Comparison of ENCODE assay signal across 10 mouse cellular contexts in the genomic region with DNA sequence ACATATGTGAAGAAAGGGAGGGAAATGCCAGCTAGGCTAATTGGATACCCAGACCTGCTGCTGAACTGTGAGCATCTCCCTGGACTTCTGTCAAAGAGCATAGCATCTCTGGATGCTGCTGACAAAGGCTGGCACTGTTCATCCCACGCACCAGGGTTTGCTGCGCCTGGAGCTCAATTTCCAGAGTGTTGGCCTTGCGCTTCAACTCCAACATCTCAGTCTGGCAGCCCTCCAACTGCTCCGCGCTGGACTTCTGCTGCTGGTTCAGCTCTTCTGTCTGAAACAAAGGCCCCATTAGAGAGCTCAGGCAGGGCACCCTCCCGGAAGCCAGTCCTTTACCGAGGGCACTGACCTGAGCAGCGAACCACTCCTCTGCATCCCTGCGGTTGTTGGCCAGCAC. TPM values are rescaled to one million over a fixed set of nuclear protein-coding genes. Genes with fewer than 3 reads are reported as not detected.
DNase-seq lines count a peak whose midpoint lies in the region; ATAC-seq and TF ChIP-seq lines count a peak whose summit lies in the region.
"Had no signal": no experiment of that assay in that cellular context is flagged by ENCODE, and none has a peak within 500 bp of the region (broad histone marks: within the 10 kb centered on the region; RNA-seq: fewer than 3 reads in every experiment).

No protein-coding gene starts in this region.

- TF ChIP-seq CTCF in cerebellum, adult 2 months (IDR thresholded peaks at IDR 0.05; ENCODE audit: borderline replicate concordance, insufficient read depth, low read depth, low read length): no peak

- H3K4me3 ChIP-seq in limb, embryonic 13.5 days: no peak overlapping the region
- no peak overlapping the region for H3K4me3 ChIP-seq in limb, embryonic 10.5 days
- no peak overlapping the region for H3K4me3 ChIP-seq in cerebellum, adult 2 months (replicated peaks; ENCODE audit: insufficient read depth, low read depth, low read length)

- no peak overlapping the region for H3K4me2 ChIP-seq in limb, embryonic 13.5 days (replicated peaks)

- H3K27me3 ChIP-seq in limb, embryonic 13.5 days: no peaks in the 10 kb centered on the region
- no peaks in the 10 kb centered on the region for H3K27me3 ChIP-seq in limb, embryonic 10.5 days (ENCODE audit: low read depth, poor library complexity, severe bottlenecking)
- no peaks in the 10 kb centered on the region for H3K27me3 ChIP-seq in cerebellum, adult 2 months (ENCODE audit: control insufficient read depth, insufficient read depth, low read length)

- peaks cover 6% of the 10 kb centered on the region for H3K4me1 ChIP-seq in limb, embryonic 13.5 days
- peaks cover 3% of the 10 kb centered on the region; the same call in 1 of the 2 replicates for H3K4me1 ChIP-seq in limb, embryonic 10.5 days
- peaks cover 7% of the 10 kb centered on the region for H3K4me1 ChIP-seq in cerebellum, adult 2 months (ENCODE audit: control insufficient read depth, insufficient read depth, low read length)

- H3K9ac ChIP-seq in limb, embryonic 13.5 days: no peak overlapping the region; the same call in 1 of the 2 replicates

- WGBS in limb, embryonic 13.5 days: 65% methylated on average over 9 of the region's 9 CpGs
- 88% methylated on average over 9 of the region's 9 CpGs for WGBS in limb, embryonic 10.5 days
- WGBS in cerebellum, adult 2 months: 7% methylated on average over 9 of the region's 9 CpGs

- ATAC-seq in limb, embryonic 13.5 days (ENCODE audit: low FRiP score, low read depth): 0 out of 2 replicates have a peak, but pooled peaks have one; percentile 24

- no peak for DNase-seq in limb, embryonic 10.5 days (ENCODE audit: low spot score)
- peak; percentile 47 to 51 for DNase-seq in cerebellum, adult 2 months
- peak; percentile 39 for DNase-seq in kidney, postnatal 14 days
- DNase-seq in lung, postnatal 10 days: peak; percentile 12
- no peak for DNase-seq in thymus, postnatal 10 days (ENCODE audit: low spot score in 2 of 2)
- no peak for DNase-seq in urinary bladder, postnatal 10 days (ENCODE audit: low spot score)
- no peak for DNase-seq in thymus, postnatal 0 days (ENCODE audit: low spot score)

- no peaks in the 10 kb centered on the region for H3K36me3 ChIP-seq in limb, embryonic 13.5 days
- no peaks in the 10 kb centered on the region for H3K36me3 ChIP-seq in limb, embryonic 10.5 days

- H3K9me3 ChIP-seq in limb, embryonic 13.5 days: no peaks in the 10 kb centered on the region
- H3K9me3 ChIP-seq in limb, embryonic 10.5 days (replicated peaks): no peaks in the 10 kb centered on the region

- no peak for TF ChIP-seq POLR2A in cerebellum, adult 2 months (IDR thresholded peaks at IDR 0.05; ENCODE audit: borderline replicate concordance, insufficient read depth, low read length)

- H3K27ac ChIP-seq in limb, embryonic 13.5 days: no peak overlapping the region
- H3K27ac ChIP-seq in limb, embryonic 10.5 days: no peak overlapping the region
- H3K27ac ChIP-seq in cerebellum, adult 2 months (ENCODE audit: insufficient read depth, low read length): no peak overlapping the region

RNA-seq across cellular contexts. Expression of a gene that starts 3.2 kb away (rescaled TPM):
- not detected in 2 replicates for polyA plus RNA-seq in limb, embryonic 13.5 days (2015; fragmentation: Nextera tagmentation; extraction: Ambion mirVana)
- polyA plus RNA-seq in limb, embryonic 10.5 days (2016; fragmentation: Nextera tagmentation; extraction: Ambion mirVana): not detected in 2 replicates
- polyA plus RNA-seq in cerebellum, adult 2 months (2012; rRNA removed): not detected in 2 replicates
- not detected in 2 replicates for polyA plus RNA-seq in thymus, postnatal 0 days (2015; fragmentation: Nextera tagmentation; extraction: Ambion mirVana)
- polyA plus RNA-seq: liver, embryonic 16.5 days; stomach, embryonic 14.5 days had no signal

RNA-seq across cellular contexts. Expression of a gene that starts 10.9 kb away (rescaled TPM):
- not detected in 2 replicates for polyA plus RNA-seq in limb, embryonic 13.5 days (2015; fragmentation: Nextera tagmentation; extraction: Ambion mirVana)
- not detected in 2 replicates for polyA plus RNA-seq in limb, embryonic 10.5 days (2016; fragmentation: Nextera tagmentation; extraction: Ambion mirVana)
- not detected in 2 replicates for polyA plus RNA-seq in cerebellum, adult 2 months (2012; rRNA removed)
- polyA plus RNA-seq in thymus, postnatal 0 days (2015; fragmentation: Nextera tagmentation; extraction: Ambion mirVana): 0.33 TPM in 1 of 2 replicates, not detected in the other
- polyA plus RNA-seq: liver, embryonic 16.5 days; stomach, embryonic 14.5 days had no signal

RNA-seq across cellular contexts. Expression of a gene that starts 16.9 kb away (rescaled TPM):
- polyA plus RNA-seq in limb, embryonic 13.5 days (2015; fragmentation: Nextera tagmentation; extraction: Ambion mirVana): not detected in 2 replicates
- polyA plus RNA-seq in limb, embryonic 10.5 days (2016; fragmentation: Nextera tagmentation; extraction: Ambion mirVana): not detected in 2 replicates
- polyA plus RNA-seq in cerebellum, adult 2 months (2012; rRNA removed): not detected in 2 replicates
- polyA plus RNA-seq in thymus, postnatal 0 days (2015; fragmentation: Nextera tagmentation; extraction: Ambion mirVana): not detected in 2 replicates
- polyA plus RNA-seq: liver, embryonic 16.5 days; stomach, embryonic 14.5 days had no signal

RNA-seq across cellular contexts. Expression of a gene that starts 18.6 kb away (rescaled TPM):
- not detected in 2 replicates for polyA plus RNA-seq in limb, embryonic 13.5 days (2015; fragmentation: Nextera tagmentation; extraction: Ambion mirVana)
- polyA plus RNA-seq in limb, embryonic 10.5 days (2016; fragmentation: Nextera tagmentation; extraction: Ambion mirVana): 0.16 and 0.20 TPM in 2 replicates
- not detected in 2 replicates for polyA plus RNA-seq in cerebellum, adult 2 months (2012; rRNA removed)
- polyA plus RNA-seq in thymus, postnatal 0 days (2015; fragmentation: Nextera tagmentation; extraction: Ambion mirVana): not detected in 2 replicates
- polyA plus RNA-seq: liver, embryonic 16.5 days; stomach, embryonic 14.5 days had no signal

RNA-seq across cellular contexts. Expression of a gene that starts 19.5 kb away (rescaled TPM):
- polyA plus RNA-seq in limb, embryonic 13.5 days (2015; fragmentation: Nextera tagmentation; extraction: Ambion mirVana): not detected in 2 replicates
- polyA plus RNA-seq in limb, embryonic 10.5 days (2016; fragmentation: Nextera tagmentation; extraction: Ambion mirVana): not detected in 2 replicates
- polyA plus RNA-seq in cerebellum, adult 2 months (2012; rRNA removed): not detected in 2 replicates
- polyA plus RNA-seq in thymus, postnatal 0 days (2015; fragmentation: Nextera tagmentation; extraction: Ambion mirVana): not detected in 2 replicates
- polyA plus RNA-seq: liver, embryonic 16.5 days; stomach, embryonic 14.5 days had no signal

Comparison
In these comparisons a context has a peak if more than half of its experiments do, and no peak if none do; other contexts are left out.
1. DNase-seq: peak in cerebellum, adult 2 months (2 of 2), kidney, postnatal 14 days (single experiment) and lung, postnatal 10 days (single experiment); none in limb, embryonic 10.5 days (single experiment), thymus, postnatal 10 days (0 of 2), urinary bladder, postnatal 10 days (single experiment) and thymus, postnatal 0 days (single experiment).